Mouse (Mus musculus): ENCODE measurements around the gene Opcml.

Opcml gene

GRCm38 (mm10) chr9:28440192-28440795 lies 649.7 kb downstream of the Opcml start:
- CTCF ChIA-PET: no interaction called here

- CTCF ChIA-PET: no interaction called here
Measured at GRCm38 (mm10) chr9:28444485-28444884, 653.9 kb downstream of the Opcml start.

GRCm38 (mm10) chr9:28444972-28445371 lies 654.4 kb downstream of the Opcml start:
- CTCF ChIA-PET: no interaction called here

DNA sequence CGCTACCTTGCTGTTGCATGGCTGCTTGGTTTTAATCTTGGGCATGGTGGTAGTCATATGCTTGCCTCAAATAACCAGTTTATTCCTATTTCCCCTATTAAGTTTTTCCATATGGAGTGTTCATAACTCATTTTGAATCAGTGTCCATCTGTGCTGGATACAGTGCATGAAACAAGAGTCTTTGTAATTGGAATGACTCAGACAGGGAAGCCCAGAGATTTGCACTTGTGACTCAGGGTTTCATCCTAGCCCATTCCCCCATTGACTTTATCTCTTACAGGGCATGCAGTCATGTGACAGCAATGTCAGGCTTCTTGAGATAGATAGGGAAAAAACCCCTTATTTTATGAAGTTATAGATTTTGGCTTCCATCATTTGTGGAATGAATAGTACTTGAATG lies 655.3 kb downstream of the Opcml start:
- CTCF ChIA-PET: no interaction called here

- CTCF ChIA-PET: no interaction called here
Measured at GRCm38 (mm10) chr9:28446278-28447064, 655.9 kb downstream of the Opcml start.

- CTCF ChIA-PET: interaction anchor here (0.7 kb wide), 1 partner anchor 34 kb away, joined by 3 read pairs; no protein-coding TSS in a partner anchor
Measured at GRCm38 (mm10) chr9:28452509-28452908, 661.9 kb downstream of the Opcml start.

DNA sequence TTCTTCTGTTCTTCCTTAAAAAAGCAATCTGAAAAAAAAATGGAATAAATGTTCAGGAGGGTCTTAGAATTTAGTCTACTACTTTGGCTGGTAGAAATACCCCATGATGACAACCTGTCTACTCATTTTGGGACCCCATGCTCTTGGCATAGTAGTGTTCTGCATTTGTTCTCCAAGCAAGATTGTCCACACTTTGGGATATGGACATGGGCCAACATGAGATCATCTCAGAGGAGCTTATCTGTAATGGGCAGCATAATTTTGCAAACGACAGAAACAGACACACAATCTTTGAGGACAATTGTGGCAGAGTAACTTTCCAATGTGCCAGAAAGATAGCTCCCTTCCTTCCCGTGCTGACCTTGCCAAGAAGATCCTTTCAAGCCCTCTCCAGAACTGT lies 662.5 kb downstream of the Opcml start:
- CTCF ChIA-PET: interaction anchor here (0.7 kb wide), 1 partner anchor 33 kb away, joined by 3 read pairs; no protein-coding TSS in a partner anchor

GRCm38 (mm10) chr9:28457982-28458770 lies 667.6 kb downstream of the Opcml start:
- CTCF ChIA-PET: no interaction called here

DNA sequence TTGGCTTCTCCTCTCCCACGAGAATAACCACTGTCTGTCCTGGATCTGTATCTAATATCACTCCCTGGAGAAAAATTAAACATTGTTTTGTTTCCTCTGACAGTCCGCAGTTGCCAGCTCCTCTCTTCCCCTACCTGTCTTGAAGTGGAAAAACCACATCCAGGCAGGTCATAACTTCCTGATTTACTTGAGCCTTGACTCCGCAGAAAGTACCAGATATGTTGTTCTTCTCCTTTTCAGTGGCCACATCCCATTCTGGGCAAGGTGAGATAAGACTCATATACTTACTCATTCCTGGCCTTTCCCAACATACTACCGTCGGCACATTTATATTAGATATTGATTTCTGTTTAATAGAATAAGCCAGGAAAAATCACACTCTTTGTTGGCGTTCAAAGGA lies 673.0 kb downstream of the Opcml start:
- CTCF ChIA-PET: no interaction called here

DNA sequence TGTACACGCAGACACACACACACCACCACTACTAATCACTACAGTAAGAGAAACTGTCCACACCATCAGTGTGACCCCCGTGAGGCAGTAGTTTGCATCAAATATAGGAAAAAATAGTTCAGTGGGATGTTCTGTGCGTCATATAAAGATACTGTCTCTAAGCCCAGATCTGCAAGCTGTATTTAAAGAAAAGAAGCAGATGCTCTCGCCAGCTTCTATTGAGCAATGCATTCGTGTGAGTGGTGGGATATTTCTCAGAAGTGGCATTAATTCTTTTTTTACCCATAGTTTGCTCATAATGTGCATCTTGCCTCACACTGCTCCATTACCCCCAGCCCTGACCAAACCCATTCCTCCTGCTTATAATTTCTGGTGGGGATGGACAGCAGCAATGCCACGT lies 678.8 kb downstream of the Opcml start:
- CTCF ChIA-PET: no interaction called here

- CTCF ChIA-PET: no interaction called here
Measured at GRCm38 (mm10) chr9:28471501-28471900, 680.9 kb downstream of the Opcml start.

- CTCF ChIA-PET: no interaction called here
Measured at GRCm38 (mm10) chr9:28474586-28474985, 684.0 kb downstream of the Opcml start.

DNA sequence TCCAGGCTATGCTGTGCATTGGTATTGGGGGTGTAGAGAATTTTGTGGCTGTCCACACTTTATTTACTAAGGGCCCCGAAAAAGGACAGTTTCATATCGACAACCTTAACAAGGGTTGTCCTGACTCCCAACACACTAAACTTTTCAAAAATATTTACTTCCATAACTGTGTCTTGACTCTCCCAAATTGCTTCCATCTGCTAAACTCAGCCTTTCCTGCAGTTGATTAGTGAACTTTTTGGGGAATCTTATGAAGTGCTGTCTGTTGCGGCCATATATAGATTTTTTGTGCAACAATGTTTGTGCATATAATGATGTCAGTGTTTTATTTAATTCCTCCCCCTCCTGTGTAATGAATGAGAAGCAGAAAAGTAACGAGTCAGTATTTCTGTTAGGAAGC lies 690.7 kb downstream of the Opcml start:
- CTCF ChIA-PET: no interaction called here

GRCm38 (mm10) chr9:28488499-28488898 lies 697.9 kb downstream of the Opcml start:
- CTCF ChIA-PET: no interaction called here

DNA sequence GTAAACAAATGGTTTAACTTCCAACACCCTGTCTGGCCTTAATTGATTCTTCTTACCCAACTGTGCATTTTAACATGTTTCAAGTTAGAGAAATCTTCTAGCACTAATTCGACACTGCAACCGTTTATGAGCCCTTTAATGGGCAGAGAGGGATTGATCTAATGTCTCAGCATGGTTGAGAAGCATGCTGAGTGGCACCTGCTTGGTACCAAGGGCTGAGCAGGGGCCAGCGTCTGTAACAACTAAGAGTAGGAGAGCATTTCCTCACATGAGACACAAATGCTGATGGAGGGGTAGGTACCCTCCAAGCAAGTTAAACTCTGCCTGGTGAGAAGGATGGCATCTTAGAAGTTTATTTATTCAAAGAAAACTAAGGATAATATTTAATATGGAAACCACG lies 699.3 kb downstream of the Opcml start:
- CTCF ChIA-PET: no interaction called here

GRCm38 (mm10) chr9:28490410-28490809 lies 699.8 kb downstream of the Opcml start:
- CTCF ChIA-PET: no interaction called here

DNA sequence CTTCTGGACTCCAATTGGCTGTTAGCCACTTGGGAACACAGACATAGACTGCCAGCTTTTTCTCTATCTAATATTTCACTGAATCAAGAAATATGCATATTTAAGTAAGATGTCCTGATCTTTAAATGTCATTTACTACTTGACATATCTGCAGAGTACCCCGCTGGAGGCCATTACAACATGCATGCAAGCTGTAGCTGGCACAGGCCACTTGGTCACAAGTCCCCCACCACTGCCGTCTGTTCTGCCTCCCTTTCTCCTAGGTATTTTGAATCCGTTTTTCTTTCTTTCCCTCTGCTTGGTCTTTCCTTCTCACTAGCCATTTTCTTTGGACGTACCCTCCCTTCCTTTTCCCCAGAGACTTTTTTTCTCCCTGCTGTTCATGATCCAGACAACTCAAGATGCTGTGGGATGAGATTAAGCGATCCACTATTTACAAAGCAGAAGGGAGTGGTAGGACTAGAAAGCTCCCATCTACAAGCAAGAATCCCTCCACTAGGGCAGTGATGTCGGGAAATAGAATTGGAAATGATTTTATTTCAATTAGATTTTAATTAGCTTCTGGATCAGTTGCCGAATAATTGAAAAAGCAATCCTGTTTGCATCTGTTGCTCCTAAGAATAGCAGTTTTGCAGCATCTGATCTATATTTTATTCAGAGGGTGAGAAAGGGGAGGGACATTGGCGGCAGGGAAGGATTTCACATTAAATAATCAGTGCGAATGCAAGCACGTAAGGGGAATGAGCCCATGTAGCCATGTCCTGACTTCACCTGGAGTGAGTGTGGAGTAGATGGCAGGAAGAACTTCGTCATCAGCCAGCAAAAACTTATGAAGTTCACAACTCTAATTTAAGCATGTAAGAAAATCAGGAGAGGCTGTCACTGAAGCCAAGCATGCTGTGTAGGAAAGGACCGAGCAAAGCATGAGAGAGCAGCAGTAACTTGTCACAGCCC lies 709.5 kb downstream of the Opcml start:
- CTCF ChIA-PET: no interaction called here

- CTCF ChIA-PET: no interaction called here
Measured at GRCm38 (mm10) chr9:28513905-28514304, 723.3 kb downstream of the Opcml start.

- CTCF ChIA-PET: no interaction called here
Measured at GRCm38 (mm10) chr9:28533191-28533590, 742.6 kb downstream of the Opcml start.

DNA sequence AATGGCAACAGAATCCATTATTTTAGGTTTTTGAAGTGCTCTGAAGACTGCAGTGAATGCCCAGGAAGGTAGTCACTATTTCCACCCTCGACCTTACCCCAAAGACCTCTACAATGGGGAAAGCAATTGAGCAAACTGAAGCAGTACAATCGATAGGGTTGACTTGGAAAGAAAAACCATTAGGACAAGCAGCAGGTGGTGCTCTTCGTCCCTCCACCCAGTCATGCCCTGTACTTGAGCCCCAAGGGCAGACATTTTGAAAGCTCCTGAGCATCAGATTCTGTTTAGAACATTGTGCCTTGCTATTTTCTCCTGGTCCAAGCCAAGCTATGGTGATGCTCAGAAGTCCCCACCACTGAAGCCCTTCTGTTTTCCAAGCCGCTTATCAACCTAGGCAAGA lies 744.4 kb downstream of the Opcml start:
- CTCF ChIA-PET: no interaction called here

- CTCF ChIA-PET: no interaction called here
Measured at GRCm38 (mm10) chr9:28536637-28537036, 746.1 kb downstream of the Opcml start.

DNA sequence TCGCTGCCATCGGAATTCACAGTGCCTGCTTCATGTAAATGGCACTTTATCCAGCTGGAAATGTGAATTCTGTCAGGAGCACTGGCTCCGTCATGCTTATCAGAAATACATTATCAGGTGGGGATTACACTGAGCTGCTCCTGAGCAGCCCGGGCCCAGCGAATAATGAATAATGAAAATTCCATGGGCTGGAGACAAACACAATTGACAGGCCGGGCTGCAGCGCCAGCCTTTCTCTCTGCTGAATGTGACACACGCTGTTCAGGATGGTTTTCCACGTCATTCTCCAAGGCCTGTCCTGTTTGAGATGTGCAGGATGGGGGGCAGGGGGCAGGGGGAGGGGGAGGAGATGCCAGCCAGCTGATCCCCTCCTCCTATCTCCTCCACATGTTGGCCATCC lies 757.6 kb downstream of the Opcml start:
- CTCF ChIA-PET: no interaction called here
